Mouse (Mus musculus) lung, embryonic 15.5 days (tissue): Measurements from ENCODE around the gene Olfr120. TPM values are rescaled to one million over a fixed set of nuclear protein-coding genes. Genes with fewer than 3 reads are reported as not detected.
"Not testable (repeated sequence)": the region's sequence is repeated elsewhere in the genome, so short reads cannot be mapped to it uniquely, and the experiment has no call there.

Experiments
- ATAC-seq: fragments of 200-750 bp; cut with Nextera tagmentation; 2 replicates; pipeline ENCODE4 v1.8.0; 2017; ENCODE audit warnings: moderate number of reproducible peaks, borderline replicate concordance; ENCODE audit not compliant: low FRiP score, low TSS enrichment; ENCODE audit errors: extremely low read depth
- H3K27ac ChIP-seq: fragments of 300-500 bp; sonication (generic); 2 replicates; pipeline ENCODE4 v1.5.1; 2015; ENCODE audit warnings: moderate library complexity, mild to moderate bottlenecking, inconsistent platforms
- H3K27me3 ChIP-seq: fragments of 300-500 bp; sonication (generic); 2 replicates; pipeline ENCODE4 v1.6.1; 2015; ENCODE audit warnings: inconsistent platforms
- H3K36me3 ChIP-seq: fragments of 300-500 bp; sonication (generic); 2 replicates; pipeline ENCODE4 v1.6.1; 2015; ENCODE audit warnings: inconsistent platforms
- H3K4me1 ChIP-seq: fragments of 300-500 bp; sonication (generic); 2 replicates; pipeline ENCODE4 v1.6.1; 2015; ENCODE audit warnings: inconsistent platforms
- H3K4me2 ChIP-seq: fragments of 300-500 bp; sonication (generic); 2 replicates; pipeline ENCODE4 v1.6.1; 2015; ENCODE audit warnings: inconsistent platforms, mild to moderate bottlenecking, moderate library complexity
- H3K4me3 ChIP-seq: fragments of 300-500 bp; sonication (generic); 2 replicates; pipeline ENCODE4 v1.5.1; 2015; ENCODE audit warnings: mild to moderate bottlenecking, inconsistent platforms
- H3K9ac ChIP-seq: fragments of 300-500 bp; sonication (generic); 2 replicates; pipeline ENCODE4 v1.6.1; 2015; ENCODE audit warnings: inconsistent platforms
- H3K9me3 ChIP-seq: fragments of 300-500 bp; sonication (generic); 2 replicates; pipeline ENCODE4 v1.6.1; 2016; ENCODE audit warnings: inconsistent platforms
- WGBS: fragments of 180-500 bp; shearing (Covaris S2); methylation state at CpG from one replicate; pipeline ENCODE4 v1.1.7; 2015; 5-methylcytosine and 5-hydroxymethylcytosine counted together
- polyA plus RNA-seq: library from polyadenylated mRNA; unstranded; fragments of >200 nt; fragmentation: Nextera tagmentation; extraction: Ambion mirVana; gene quantifications from 2 replicates; pipeline ENCODE4 v1.2.1, GENCODE M21; 2015

The Olfr120 gene
- not detected in 2 replicates for polyA plus RNA-seq

- 45% methylated on average over 1 of the region's 1 CpGs for WGBS
- H3K36me3 ChIP-seq, result no peaks in the 10 kb centered on the region
These were observed at the start of gene Olfr120 for GRCm38 (mm10) chr17:37721508-37721907. Gene Olfr120 (plus strand): TSS chr17:37721808.

GRCm38 (mm10) chr17:37696264-37696663 lies 25.3 kb upstream of the Olfr120 start, which contains the start of gene Olfr119:
Gene Olfr119 (plus strand): TSS chr17:37696564.
- not testable (repeated sequence) for H3K9ac ChIP-seq, H3K4me2 ChIP-seq, H3K27ac ChIP-seq, ATAC-seq, H3K9me3 ChIP-seq, H3K4me1 ChIP-seq, H3K36me3 ChIP-seq, H3K4me3 ChIP-seq, H3K27me3 ChIP-seq
- 67% methylated on average over 1 of the region's 1 CpGs for WGBS

More at GRCm38 (mm10) chr17:37721508-37721907, at the start of gene Olfr120:
- H3K4me3 ChIP-seq, result no peak within 1 kb of the TSS
- H3K9me3 ChIP-seq, result no peaks in the 10 kb centered on the region
- H3K4me2 ChIP-seq, result no peak within 1 kb of the TSS
- no peaks in the 10 kb centered on the region for H3K4me1 ChIP-seq
- H3K9ac ChIP-seq, result no peak within 1 kb of the TSS
- H3K27me3 ChIP-seq, result no peaks in the 10 kb centered on the region
- no peak within 1 kb of the TSS for H3K27ac ChIP-seq
- ATAC-seq, result no peak

GRCm38 (mm10) chr17:37738070-37738469 lies 16.5 kb downstream of the Olfr120 start:
- no peak overlapping the region for H3K27ac ChIP-seq
- WGBS, result 50% methylated on average over 7 of the region's 7 CpGs
- no peak overlapping the region for H3K9ac ChIP-seq
- H3K36me3 ChIP-seq, result no peaks in the 10 kb centered on the region
- H3K4me3 ChIP-seq, result no peak overlapping the region
- no peaks in the 10 kb centered on the region for H3K4me1 ChIP-seq
- ATAC-seq, result no peak
- H3K4me2 ChIP-seq, result no peak overlapping the region
- H3K9me3 ChIP-seq, result no peaks in the 10 kb centered on the region
- no peaks in the 10 kb centered on the region for H3K27me3 ChIP-seq

GRCm38 (mm10) chr17:37768307-37768706 lies 46.7 kb downstream of the Olfr120 start, which contains the start of gene Olfr122:
Gene Olfr122 (plus strand): TSS chr17:37768607.
- H3K4me3 ChIP-seq, result no peak within 1 kb of the TSS
- WGBS, result 75% methylated on average over 4 of the region's 4 CpGs
- H3K9ac ChIP-seq, result no peak within 1 kb of the TSS
- no peaks in the 10 kb centered on the region for H3K9me3 ChIP-seq
- H3K4me1 ChIP-seq, result no peaks in the 10 kb centered on the region
- no peak within 1 kb of the TSS for H3K4me2 ChIP-seq
- H3K27me3 ChIP-seq, result no peaks in the 10 kb centered on the region
- no peak for ATAC-seq
- H3K36me3 ChIP-seq, result no peaks in the 10 kb centered on the region
- no peak within 1 kb of the TSS for H3K27ac ChIP-seq

Other genes starting within 250 kb of the Olfr120 start
- 0.11 TPM in 1 of 2 replicates, not detected in the other for gene H2-M2, start 238.3 kb upstream of the Olfr120 start, polyA plus RNA-seq
- gene Olfr110, start 229.3 kb upstream of the Olfr120 start, polyA plus RNA-seq, result not detected in 2 replicates
- not detected in 2 replicates for gene Olfr111, start 213.8 kb upstream of the Olfr120 start, polyA plus RNA-seq
- not detected in 2 replicates for gene Olfr112, start 152.4 kb upstream of the Olfr120 start, polyA plus RNA-seq
- gene Olfr113, start 144.1 kb upstream of the Olfr120 start, polyA plus RNA-seq, result not detected in 2 replicates
- not detected in 2 replicates for gene Olfr114, start 129.1 kb upstream of the Olfr120 start, polyA plus RNA-seq
- not detected in 2 replicates for gene Olfr115, start 94.7 kb upstream of the Olfr120 start, polyA plus RNA-seq
- not detected in 2 replicates for gene Olfr116, start 94.6 kb upstream of the Olfr120 start, polyA plus RNA-seq
- gene Olfr117, start 58.0 kb upstream of the Olfr120 start, polyA plus RNA-seq, result not detected in 2 replicates
- gene Olfr118, start 54.8 kb upstream of the Olfr120 start, polyA plus RNA-seq, result not detected in 2 replicates
- gene Olfr119, start 25.2 kb upstream of the Olfr120 start, polyA plus RNA-seq, result not detected in 2 replicates
- gene Olfr121, start 27.0 kb downstream of the Olfr120 start, polyA plus RNA-seq, result not detected in 2 replicates
- gene Olfr122, start 46.8 kb downstream of the Olfr120 start, polyA plus RNA-seq, result not detected in 2 replicates
- gene Olfr123, start 71.7 kb downstream of the Olfr120 start, polyA plus RNA-seq, result not detected in 2 replicates
- gene Olfr124, start 78.1 kb downstream of the Olfr120 start, polyA plus RNA-seq, result not detected in 2 replicates
- gene Olfr125, start 111.1 kb downstream of the Olfr120 start, polyA plus RNA-seq, result not detected in 2 replicates
- not detected in 2 replicates for gene Olfr126, start 125.7 kb downstream of the Olfr120 start, polyA plus RNA-seq
- not detected in 2 replicates for gene Olfr127, start 178.6 kb downstream of the Olfr120 start, polyA plus RNA-seq
- not detected in 2 replicates for gene Olfr128, start 198.7 kb downstream of the Olfr120 start, polyA plus RNA-seq
- gene Olfr761, start 231.3 kb downstream of the Olfr120 start, polyA plus RNA-seq, result not detected in 2 replicates